Mouse (Mus musculus): Measurements from ENCODE around the gene Lemd1.

GRCm38 (mm10) chr1:132151908-132152307, 39.3 kb upstream of the Lemd1 start:
- TF ChIP-seq CTCF (IDR thresholded peaks at IDR 0.05; ENCODE audit: insufficient read depth, low read length) (no peak), POLR2A (IDR thresholded peaks at IDR 0.05; ENCODE audit: borderline replicate concordance, extremely low read depth, low read depth, low read length) (no peak)

Measured in lung, adult 2 months (tissue).